Mouse (Mus musculus) mouse embryonic stem cell (cell line): Measurements from ENCODE around the gene Calcrl.
"Not testable (repeated sequence)": the region's sequence is repeated elsewhere in the genome, so short reads cannot be mapped to it uniquely, and the experiment has no call there.

Experiments used
- in situ Hi-C, 2 experiments: fragments of 300-500 bp; cut with MboI; formaldehyde crosslinking; loops; 1 replicate in 1 of 2; 3 replicates in 1 of 2; pipeline ENCODE4 v1.14.3; 2019 to 2020; ENCODE audit warnings: low sequenced_read_pairs in 2 of 2, low pct_unique_long_range_greater_than_20kb in 1 of 2, mixed read lengths in 1 of 2; ENCODE audit not compliant: unreplicated experiment in 1 of 2

The Calcrl gene

GRCm38 (mm10) chr2:84404834-84405233 lies 20.4 kb downstream of the Calcrl start:
- in situ Hi-C loops = no loop called here

GRCm38 (mm10) chr2:84402713-84403112 lies 22.5 kb downstream of the Calcrl start:
- in situ Hi-C loops = no loop called here

GRCm38 (mm10) chr2:84396557-84396956 lies 28.7 kb downstream of the Calcrl start:
- in situ Hi-C loops = no loop called here

GRCm38 (mm10) chr2:84393236-84393635 lies 32.0 kb downstream of the Calcrl start:
- in situ Hi-C loops = no loop called here

GRCm38 (mm10) chr2:84389075-84389474 lies 36.1 kb downstream of the Calcrl start:
- in situ Hi-C loops = no loop called here

GRCm38 (mm10) chr2:84388537-84388936 lies 36.7 kb downstream of the Calcrl start:
- in situ Hi-C loops = not testable (repeated sequence)

- in situ Hi-C loops = no loop called here
These were observed 37.2 kb downstream of the Calcrl start for GRCm38 (mm10) chr2:84388023-84388416.

- in situ Hi-C loops = no loop called here
These were observed 37.7 kb downstream of the Calcrl start for GRCm38 (mm10) chr2:84387394-84388022.

- in situ Hi-C loops = no loop called here
These were observed 38.4 kb downstream of the Calcrl start for GRCm38 (mm10) chr2:84386563-84387393.

GRCm38 (mm10) chr2:84384911-84385693 lies 40.1 kb downstream of the Calcrl start:
- in situ Hi-C loops = no loop called here

GRCm38 (mm10) chr2:84383828-84384227 lies 41.4 kb downstream of the Calcrl start:
- in situ Hi-C loops = no loop called here

GRCm38 (mm10) chr2:84382556-84382955 lies 42.7 kb downstream of the Calcrl start:
- in situ Hi-C loops = no loop called here

GRCm38 (mm10) chr2:84381997-84382396 lies 43.2 kb downstream of the Calcrl start:
- in situ Hi-C loops = no loop called here

- in situ Hi-C loops = no loop called here
These were observed 44.4 kb downstream of the Calcrl start for GRCm38 (mm10) chr2:84380816-84381215.

GRCm38 (mm10) chr2:84378678-84379077 lies 46.5 kb downstream of the Calcrl start:
- in situ Hi-C loops = no loop called here

- in situ Hi-C loops = no loop called here
These were observed 56.0 kb downstream of the Calcrl start for GRCm38 (mm10) chr2:84369256-84369655.

- in situ Hi-C loops = no loop called here
These were observed 58.5 kb downstream of the Calcrl start for GRCm38 (mm10) chr2:84366742-84367141.

GRCm38 (mm10) chr2:84365266-84365665 lies 59.9 kb downstream of the Calcrl start:
- in situ Hi-C loops = no loop called here
